Mouse (Mus musculus) midbrain, postnatal 0 days (tissue): ENCODE measurements around the gene Sumo3. TPM values are rescaled to one million over a fixed set of nuclear protein-coding genes. Genes with fewer than 3 reads are reported as not detected.

ENCODE experiments used
- ATAC-seq: fragments of 200-750 bp; cut with Nextera tagmentation; 2 replicates; pipeline ENCODE4 v1.8.0; 2017; ENCODE audit warnings: moderate number of reproducible peaks, mild to moderate bottlenecking, moderate TSS enrichment, moderate library complexity; ENCODE audit not compliant: low FRiP score
- DNase-seq: peaks from one replicate; pipeline ENCODE4 v3.0.0-alpha.2; 2015; ENCODE audit warnings: low spot score
- H3K27ac ChIP-seq: fragments of 300-500 bp; sonication (generic); 2 replicates; pipeline ENCODE4 v1.5.1; 2014; ENCODE audit warnings: low read depth, mild to moderate bottlenecking, low read length, mixed read lengths
- H3K27me3 ChIP-seq: fragments of 300-500 bp; sonication (generic); 2 replicates; pipeline ENCODE4 v1.6.1; 2014; ENCODE audit warnings: low read length, control low read depth, mixed read lengths; ENCODE audit not compliant: insufficient read depth
- H3K36me3 ChIP-seq: fragments of 300-500 bp; sonication (generic); 2 replicates; pipeline ENCODE4 v1.6.1; 2014; ENCODE audit warnings: low read length, control low read depth, mixed read lengths; ENCODE audit not compliant: insufficient read depth
- H3K4me1 ChIP-seq: fragments of 300-500 bp; sonication (generic); 2 replicates; pipeline ENCODE4 v1.6.1; 2014; ENCODE audit warnings: mild to moderate bottlenecking, control low read depth, antibody characterized with exemption, low read length, mixed read lengths; ENCODE audit not compliant: insufficient read depth
- H3K4me2 ChIP-seq: fragments of 300-500 bp; sonication (generic); 2 replicates; pipeline ENCODE4 v1.6.1; 2014; ENCODE audit warnings: low read depth, mild to moderate bottlenecking, low read length, mixed read lengths; ENCODE audit not compliant: poor library complexity, severe bottlenecking
- H3K4me3 ChIP-seq: fragments of 300-500 bp; sonication (generic); 2 replicates; pipeline ENCODE4 v1.5.1; 2014; ENCODE audit warnings: low read depth, mild to moderate bottlenecking, low read length, moderate library complexity
- H3K9ac ChIP-seq: fragments of 300-500 bp; sonication (generic); replicated peaks from 2 replicates; pipeline ENCODE4 v1.6.1; 2014; ENCODE audit warnings: mild to moderate bottlenecking, low read length, moderate library complexity, mixed read lengths; ENCODE audit not compliant: poor library complexity, severe bottlenecking
- H3K9me3 ChIP-seq: fragments of 300-500 bp; sonication (generic); 2 replicates; pipeline ENCODE4 v1.6.1; 2016; ENCODE audit warnings: low read length, control low read depth
- CTCF ChIP-seq: IDR thresholded peaks from 2 replicates; pipeline ENCODE4 v1.5.1; 2016; ENCODE audit warnings: antibody characterized with exemption, mild to moderate bottlenecking
- WGBS: fragments of 180-500 bp; shearing (Covaris S2); extraction: QIAGEN DNeasy Blood & Tissue Kit; methylation state at CpG from one replicate; pipeline ENCODE4 v1.1.7; 2014; 5-methylcytosine and 5-hydroxymethylcytosine counted together
- polyA plus RNA-seq: library from polyadenylated mRNA; unstranded; fragments of >200 nt; fragmentation: Nextera tagmentation; extraction: Ambion mirVana; gene quantifications from 2 replicates; pipeline ENCODE4 v1.2.1, GENCODE M21; 2015
- total RNA-seq: library from RNA; depleted of rRNA; stranded (reverse); fragments of >200 nt; gene quantifications from 2 replicates; pipeline ENCODE4 v1.2.3, GENCODE M21; 2014; rRNA removed

The Sumo3 gene
- total RNA-seq = 167 and 306 TPM in 2 replicates
- polyA plus RNA-seq = 385 and 389 TPM in 2 replicates

GRCm38 (mm10) chr10:77605908-77606826 lies at the start of gene Sumo3, which contains the start of gene Gm49325:
Sumo3 (plus strand) TSS chr10:77606097.
Gm49325 (plus strand) TSS chr10:77606197.
- H3K9me3 ChIP-seq = no peaks in the 10 kb centered on the region
- peak within 1 kb of the TSS; percentile 84 for H3K9ac ChIP-seq
- DNase-seq = peak; percentile 91
- peaks cover 8% of the 10 kb centered on the region; the same call in 1 of the 2 replicates for H3K4me1 ChIP-seq
- no peaks in the 10 kb centered on the region for H3K27me3 ChIP-seq
- H3K36me3 ChIP-seq = peaks cover 9% of the 10 kb centered on the region; the same call in 1 of the 2 replicates
- H3K4me2 ChIP-seq = peak within 1 kb of the TSS; percentile 63
- peak; percentile 16; the same call in 1 of the 2 replicates for TF ChIP-seq CTCF
- peak; percentile 90 for ATAC-seq
- peak within 1 kb of the TSS; percentile 64 for H3K4me3 ChIP-seq
- under 1% methylated on average over 100 of the region's 119 CpGs for WGBS
- peak within 1 kb of the TSS; percentile 96 for H3K27ac ChIP-seq

DNA sequence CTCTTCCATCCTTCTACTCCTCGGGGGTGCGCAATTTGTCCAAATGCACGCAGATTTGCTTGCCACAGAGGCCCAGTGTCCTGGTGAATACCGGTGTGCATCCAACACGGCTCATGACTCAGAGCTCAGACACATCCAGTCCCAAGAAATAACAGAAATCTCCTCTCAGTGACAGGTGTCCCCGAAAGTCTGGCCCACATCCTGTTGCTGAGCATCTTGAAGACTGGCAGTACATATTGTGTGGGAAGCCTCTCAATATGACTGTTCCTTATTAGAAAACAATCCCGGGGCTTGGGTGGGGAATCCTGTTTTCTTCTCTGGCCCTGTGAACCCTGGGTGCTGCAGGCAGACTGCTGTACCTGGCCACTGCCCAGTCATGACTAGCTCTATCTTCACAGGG lies 49.3 kb upstream of the Sumo3 start:
- Histone ChIP-seq H3K4me1 (no peaks in the 10 kb centered on the region), H3K4me2 (no peak overlapping the region), H3K27ac (no peak overlapping the region), H3K9me3 (no peaks in the 10 kb centered on the region), H3K9ac (no peak overlapping the region), H3K27me3 (no peaks in the 10 kb centered on the region), H3K36me3 (no peaks in the 10 kb centered on the region), H3K4me3 (no peak overlapping the region)
- no peak for TF ChIP-seq CTCF
- WGBS = 88% methylated on average over 7 of the region's 7 CpGs
- DNase-seq = no peak
- no peak for ATAC-seq

- H3K4me2 ChIP-seq = no peak overlapping the region
- H3K9me3 ChIP-seq = no peaks in the 10 kb centered on the region
- no peaks in the 10 kb centered on the region for H3K36me3 ChIP-seq
- no peaks in the 10 kb centered on the region for H3K4me1 ChIP-seq
- no peaks in the 10 kb centered on the region for H3K27me3 ChIP-seq
- peak; percentile 42 for TF ChIP-seq CTCF
- DNase-seq = no peak
- no peak for ATAC-seq
- H3K27ac ChIP-seq = no peak overlapping the region
- H3K4me3 ChIP-seq = no peak overlapping the region
- H3K9ac ChIP-seq = no peak overlapping the region
- 90% methylated on average over 4 of the region's 4 CpGs for WGBS
Observed at GRCm38 (mm10) chr10:77557641-77558040, 48.3 kb upstream of the Sumo3 start.

DNA sequence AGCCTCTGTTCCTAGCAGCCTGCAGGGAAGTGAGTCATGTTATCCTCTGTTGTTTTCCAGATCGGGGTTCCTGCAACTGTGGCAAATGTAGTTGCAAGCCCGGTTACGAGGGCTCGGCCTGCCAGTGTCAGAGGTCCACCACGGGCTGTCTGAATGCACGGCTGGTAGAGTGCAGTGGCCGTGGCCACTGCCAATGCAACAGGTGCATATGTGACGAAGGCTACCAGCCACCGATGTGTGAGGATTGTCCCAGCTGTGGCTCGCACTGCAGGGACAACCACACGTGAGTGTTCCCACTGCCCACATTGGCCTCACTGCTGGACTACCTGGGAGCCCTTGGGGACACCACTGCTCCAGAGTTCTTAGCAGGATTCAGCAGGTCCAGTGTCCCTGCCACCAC lies 45.8 kb upstream of the Sumo3 start:
- H3K4me3 ChIP-seq = no peak overlapping the region
- H3K4me1 ChIP-seq = no peaks in the 10 kb centered on the region
- DNase-seq = no peak
- H3K9ac ChIP-seq = no peak overlapping the region
- no peak for ATAC-seq
- H3K27ac ChIP-seq = no peak overlapping the region
- no peaks in the 10 kb centered on the region for H3K27me3 ChIP-seq
- no peaks in the 10 kb centered on the region for H3K36me3 ChIP-seq
- no peaks in the 10 kb centered on the region for H3K9me3 ChIP-seq
- WGBS = 92% methylated on average over 11 of the region's 11 CpGs
- H3K4me2 ChIP-seq = no peak overlapping the region
- no peak for TF ChIP-seq CTCF

- no peak overlapping the region for H3K4me2 ChIP-seq
- H3K4me3 ChIP-seq = no peak overlapping the region
- H3K9ac ChIP-seq = no peak overlapping the region
- no peak for TF ChIP-seq CTCF
- ATAC-seq = no peak
- H3K27ac ChIP-seq = no peak overlapping the region
- no peaks in the 10 kb centered on the region for H3K4me1 ChIP-seq
- no peaks in the 10 kb centered on the region for H3K36me3 ChIP-seq
- H3K27me3 ChIP-seq = no peaks in the 10 kb centered on the region
- no peak for DNase-seq
- WGBS = 92% methylated on average over 9 of the region's 9 CpGs
- no peaks in the 10 kb centered on the region for H3K9me3 ChIP-seq
Observed at GRCm38 (mm10) chr10:77560830-77561229, 45.1 kb upstream of the Sumo3 start.

- no peak overlapping the region for H3K4me3 ChIP-seq
- ATAC-seq (no peak), DNase-seq (no peak)
- H3K4me1 ChIP-seq = no peaks in the 10 kb centered on the region
- no peak overlapping the region for H3K27ac ChIP-seq
- no peaks in the 10 kb centered on the region for H3K27me3 ChIP-seq
- H3K9me3 ChIP-seq = no peaks in the 10 kb centered on the region
- 81% methylated on average over 2 of the region's 2 CpGs for WGBS
- H3K9ac ChIP-seq = no peak overlapping the region
- H3K4me2 ChIP-seq = no peak overlapping the region
- no peaks in the 10 kb centered on the region for H3K36me3 ChIP-seq
- no peak for TF ChIP-seq CTCF
Observed at GRCm38 (mm10) chr10:77561508-77561907, 44.4 kb upstream of the Sumo3 start.
